In the genomic region with DNA sequence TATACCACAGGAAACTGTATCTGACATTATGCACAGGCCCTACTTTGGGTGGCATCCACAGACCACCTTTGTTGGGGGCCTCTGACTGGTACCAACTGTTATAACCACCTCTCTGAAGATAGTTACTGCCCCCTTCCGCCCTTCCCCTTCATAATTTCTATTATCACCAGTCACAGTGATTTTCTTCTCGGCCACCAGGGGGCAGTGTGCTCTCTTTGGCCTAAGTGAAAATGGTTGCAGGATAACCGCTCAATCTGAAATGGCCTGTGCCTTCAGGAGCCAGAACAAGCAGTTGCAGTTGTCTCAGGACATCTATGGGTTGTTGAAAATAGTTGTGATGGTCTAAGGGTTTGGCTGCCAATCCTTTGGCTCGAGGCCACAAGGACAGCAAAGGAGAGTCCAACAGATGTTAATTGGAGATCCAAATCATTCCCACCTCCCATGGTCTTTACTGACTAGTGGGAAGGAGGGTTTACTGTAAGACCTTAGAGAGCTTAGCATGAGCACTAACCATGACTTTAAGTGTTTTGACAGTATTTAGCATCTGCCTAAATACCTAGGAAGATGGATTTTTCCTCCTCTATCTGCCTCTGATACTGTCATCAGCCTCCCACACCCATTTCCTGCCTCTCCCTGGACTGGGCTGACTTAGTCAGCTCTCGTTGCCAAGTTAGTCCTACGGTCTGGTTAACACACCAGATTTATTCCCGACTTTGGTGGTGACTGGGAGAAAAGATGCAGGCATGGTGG, we compare ENCODE assay signal across 8 mouse cellular contexts. TPM values are rescaled to one million over a fixed set of nuclear protein-coding genes. Genes with fewer than 3 reads are reported as not detected.
A peak's percentile ranks its signal among the peaks of the same experiment; 100 is the strongest.
DNase-seq lines count a peak whose midpoint lies in the region; ATAC-seq and TF ChIP-seq lines count a peak whose summit lies in the region.
"Had no signal": no experiment of that assay in that cellular context is flagged by ENCODE, and none has a peak within 500 bp of the region (broad histone marks: within the 10 kb centered on the region; RNA-seq: fewer than 3 reads in every experiment).

No protein-coding gene starts in this region.

- H3K36me3 ChIP-seq in liver, embryonic 12.5 days: no peaks in the 10 kb centered on the region
- H3K36me3 ChIP-seq in limb, embryonic 14.5 days (ENCODE audit: control insufficient read depth, insufficient read depth, low read length): no peaks in the 10 kb centered on the region
- H3K36me3 ChIP-seq: heart, embryonic 15.5 days had no signal

- no peaks in the 10 kb centered on the region for H3K9me3 ChIP-seq in liver, embryonic 12.5 days (replicated peaks)
- no peaks in the 10 kb centered on the region for H3K9me3 ChIP-seq in limb, embryonic 14.5 days (ENCODE audit: control insufficient read depth, low read length)
- H3K9me3 ChIP-seq: heart, embryonic 15.5 days had no signal

- 10% methylated on average over 7 of the region's 7 CpGs for WGBS in liver, embryonic 12.5 days (ENCODE audit: insufficient replicate concordance)
- WGBS in limb, embryonic 14.5 days: 28% methylated on average over 7 of the region's 7 CpGs

- no peak for ATAC-seq in liver, embryonic 12.5 days
- ATAC-seq in limb, embryonic 14.5 days (ENCODE audit: low FRiP score, low read depth): no peak

- H3K4me3 ChIP-seq in liver, embryonic 12.5 days: no peak overlapping the region
- no peak overlapping the region for H3K4me3 ChIP-seq in embryonic fibroblast, embryonic 13.5 days (ENCODE audit: insufficient read depth, low read length)
- no peak overlapping the region for H3K4me3 ChIP-seq in limb, embryonic 14.5 days (replicated peaks; ENCODE audit: low read length)
- H3K4me3 ChIP-seq: heart, embryonic 15.5 days had no signal

- no peak overlapping the region for H3K9ac ChIP-seq in liver, embryonic 12.5 days
- H3K9ac ChIP-seq in limb, embryonic 14.5 days (ENCODE audit: low read depth, low read length, severe bottlenecking): no peak overlapping the region
- H3K9ac ChIP-seq: heart, embryonic 15.5 days had no signal

- H3K4me1 ChIP-seq in liver, embryonic 12.5 days: peaks cover 16% of the 10 kb centered on the region
- peaks cover 3% of the 10 kb centered on the region; the same call in 1 of the 2 replicates for H3K4me1 ChIP-seq in embryonic fibroblast, embryonic 13.5 days (ENCODE audit: control insufficient read depth, insufficient read depth, low read length)
- peaks cover 4% of the 10 kb centered on the region for H3K4me1 ChIP-seq in limb, embryonic 14.5 days (ENCODE audit: control insufficient read depth, insufficient read depth, low read length)

- peak; percentile 42; the same call in 1 of the 2 replicates for TF ChIP-seq CTCF in embryonic fibroblast, embryonic 13.5 days (IDR thresholded peaks at IDR 0.05; ENCODE audit: borderline replicate concordance, insufficient read depth, low read length)

- DNase-seq in liver (peak; percentile 54), ES-CJ7 (ENCODE audit: low read depth, low spot score) (peak; percentile 79)
- peak; percentile 43 for DNase-seq in adrenal gland, postnatal 25 days
- peak; percentile 37 for DNase-seq in limb, embryonic 14.5 days (ENCODE audit: low spot score)
- peak; percentile 87 for DNase-seq in retina, postnatal 1 day

- no peak overlapping the region for H3K27ac ChIP-seq in liver, embryonic 12.5 days
- H3K27ac ChIP-seq in embryonic fibroblast, embryonic 13.5 days (ENCODE audit: insufficient read depth, low read length): no peak overlapping the region
- no peak overlapping the region for H3K27ac ChIP-seq in limb, embryonic 14.5 days (replicated peaks; ENCODE audit: low read depth, low read length)
- H3K27ac ChIP-seq: heart, embryonic 15.5 days had no signal

- no peak for TF ChIP-seq POLR2A in embryonic fibroblast, embryonic 13.5 days (IDR thresholded peaks at IDR 0.05; ENCODE audit: low read depth, low read length)
- TF ChIP-seq POLR2A in limb, embryonic 14.5 days (IDR thresholded peaks at IDR 0.05; ENCODE audit: borderline replicate concordance, extremely low read depth, insufficient read depth, insufficient read length): no peak

- H3K27me3 ChIP-seq in liver, embryonic 12.5 days (replicated peaks): no peaks in the 10 kb centered on the region; the same call in 1 of the 2 replicates
- no peaks in the 10 kb centered on the region for H3K27me3 ChIP-seq in limb, embryonic 14.5 days (ENCODE audit: control insufficient read depth, insufficient read depth, low read length)
- H3K27me3 ChIP-seq: heart, embryonic 15.5 days had no signal

- no peak overlapping the region for H3K4me2 ChIP-seq in liver, embryonic 12.5 days
- H3K4me2 ChIP-seq in limb, embryonic 14.5 days (replicated peaks; ENCODE audit: low read depth, low read length, severe bottlenecking): no peak overlapping the region
- H3K4me2 ChIP-seq: heart, embryonic 15.5 days had no signal

RNA-seq across cellular contexts. Expression of a gene that starts 4.6 kb away (rescaled TPM):
- 0.52 and 0.80 TPM in 2 replicates for polyA plus RNA-seq in liver, embryonic 12.5 days (2016; fragmentation: Nextera tagmentation; extraction: Ambion mirVana)
- total RNA-seq in adrenal gland, postnatal 25 days (2021): 5.8 and 6.3 TPM in 2 replicates
- 25.2 and 27.8 TPM in 2 replicates for polyA plus RNA-seq in embryonic fibroblast, embryonic 13.5 days (2011; ENCODE audit: insufficient read length, low read depth, missing spikeins)
- polyA plus RNA-seq in limb, embryonic 14.5 days (2012; rRNA removed): 3.9 and 6.1 TPM in 2 replicates
- polyA plus RNA-seq in limb, embryonic 14.5 days (2014; fragmentation: Nextera tagmentation; extraction: Ambion mirVana): 3.2 and 4.2 TPM in 2 replicates

RNA-seq across cellular contexts. Expression of a gene that starts 4.9 kb away (rescaled TPM):
- polyA plus RNA-seq in liver, embryonic 12.5 days (2016; fragmentation: Nextera tagmentation; extraction: Ambion mirVana): not detected in 2 replicates
- total RNA-seq in adrenal gland, postnatal 25 days (2021): 3.0 and 4.0 TPM in 2 replicates
- 0.46 and 1.0 TPM in 2 replicates for polyA plus RNA-seq in embryonic fibroblast, embryonic 13.5 days (2011; ENCODE audit: insufficient read length, low read depth, missing spikeins)
- polyA plus RNA-seq in limb, embryonic 14.5 days (2012; rRNA removed): 3.2 and 4.1 TPM in 2 replicates
- polyA plus RNA-seq in limb, embryonic 14.5 days (2014; fragmentation: Nextera tagmentation; extraction: Ambion mirVana): 0.14 and 0.32 TPM in 2 replicates

RNA-seq across cellular contexts. Expression of a gene that starts 40.1 kb away (rescaled TPM):
- 2.3 and 2.7 TPM in 2 replicates for polyA plus RNA-seq in liver, embryonic 12.5 days (2016; fragmentation: Nextera tagmentation; extraction: Ambion mirVana)
- 20.9 and 25.4 TPM in 2 replicates for total RNA-seq in adrenal gland, postnatal 25 days (2021)
- polyA plus RNA-seq in embryonic fibroblast, embryonic 13.5 days (2011; ENCODE audit: insufficient read length, low read depth, missing spikeins): 8.9 and 9.5 TPM in 2 replicates
- polyA plus RNA-seq in limb, embryonic 14.5 days (2012; rRNA removed): 9.5 and 10.6 TPM in 2 replicates
- polyA plus RNA-seq in limb, embryonic 14.5 days (2014; fragmentation: Nextera tagmentation; extraction: Ambion mirVana): 13.1 and 14.1 TPM in 2 replicates

Comparison
In these comparisons a context has a peak if more than half of its experiments do, and no peak if none do; other contexts are left out.
1. DNase-seq: peak in every context shown above with its lines; median percentile 87 in retina, postnatal 1 day; 79 in ES-CJ7; 54 in liver; 43 in adrenal gland, postnatal 25 days; 37 in limb, embryonic 14.5 days.